Comparison of ENCODE assay signal across 9 mouse cellular contexts in genomic region chr3:89420421-89420820, GRCm38 (mm10). TPM values are rescaled to one million over a fixed set of nuclear protein-coding genes. Genes with fewer than 3 reads are reported as not detected.
DNase-seq lines count a peak whose midpoint lies in the region; ATAC-seq and TF ChIP-seq lines count a peak whose summit lies in the region.
"Had no signal": no experiment of that assay in that cellular context is flagged by ENCODE, and none has a peak within 500 bp of the region (broad histone marks: within the 10 kb centered on the region; RNA-seq: fewer than 3 reads in every experiment).

No protein-coding gene starts in this region.

- no peaks in the 10 kb centered on the region for H3K27me3 ChIP-seq in kidney, embryonic 15.5 days
- H3K27me3 ChIP-seq in MEL (ENCODE audit: control insufficient read depth in 1 of 2, insufficient read depth in 2 of 2, low read length in 2 of 2), result no peaks in the 10 kb centered on the region
- no peaks in the 10 kb centered on the region for H3K27me3 ChIP-seq in hindbrain, embryonic 12.5 days
- H3K27me3 ChIP-seq in midbrain, embryonic 12.5 days, result no peaks in the 10 kb centered on the region

- no peak for DNase-seq in kidney, postnatal 14 days
- DNase-seq in MEL (ENCODE audit: low read depth, low spot score), result no peak
- DNase-seq in left cerebral cortex, adult 9 months (ENCODE audit: low spot score in 2 of 2), result no peak
- no peak for DNase-seq in kidney, adult 9 months
- no peak for DNase-seq in c-Kit-positive CD71-positive TER-119-positive erythroid progenitor cells, embryonic 14.5 days (ENCODE audit: low spot score)
- DNase-seq: right cerebral cortex, postnatal 4 days had no signal

- ATAC-seq in kidney, embryonic 15.5 days (replicated peaks; ENCODE audit: low FRiP score), result no peak
- ATAC-seq in hindbrain, embryonic 12.5 days (ENCODE audit: low FRiP score), result no peak
- ATAC-seq in midbrain, embryonic 12.5 days (ENCODE audit: low FRiP score, low read depth), result no peak

- no peak for TF ChIP-seq CTCF in MEL (IDR thresholded peaks at IDR 0.05 in 2 of 3, conservative IDR thresholded peaks at IDR 0.05 in 1 of 3; ENCODE audit: control insufficient read depth in 1 of 3, insufficient read depth in 1 of 3, low read depth in 2 of 3, low read length in 3 of 3, poor library complexity in 1 of 3, severe bottlenecking in 1 of 3)

- H3K9me3 ChIP-seq in kidney, embryonic 15.5 days (replicated peaks), result no peaks in the 10 kb centered on the region
- no peaks in the 10 kb centered on the region for H3K9me3 ChIP-seq in MEL (replicated peaks; ENCODE audit: insufficient read depth, low read length)
- no peaks in the 10 kb centered on the region for H3K9me3 ChIP-seq in hindbrain, embryonic 12.5 days (replicated peaks)
- H3K9me3 ChIP-seq in midbrain, embryonic 12.5 days, result no peaks in the 10 kb centered on the region

- TF ChIP-seq POLR2A in MEL (IDR thresholded peaks at IDR 0.05; ENCODE audit: control insufficient read depth in 1 of 2, insufficient read depth in 1 of 2, low read depth in 1 of 2, low read length in 2 of 2, poor library complexity in 1 of 2), result no peak

- TF ChIP-seq RAD21 in MEL (IDR thresholded peaks at IDR 0.05; ENCODE audit: low read depth, low read length), result no peak

- H3K4me3 ChIP-seq in kidney, embryonic 15.5 days (replicated peaks), result peak overlapping the region; percentile 71
- H3K4me3 ChIP-seq in MEL (ENCODE audit: control insufficient read depth in 1 of 2, insufficient read depth in 1 of 2, low read depth in 2 of 2, low read length in 2 of 2), result no peak overlapping the region
- no peak overlapping the region for H3K4me3 ChIP-seq in hindbrain, embryonic 12.5 days
- H3K4me3 ChIP-seq in midbrain, embryonic 12.5 days, result no peak overlapping the region

- peaks cover 30% of the 10 kb centered on the region for H3K36me3 ChIP-seq in kidney, embryonic 15.5 days
- peaks cover 12 to 57% of the 10 kb centered on the region in 2 experiments for H3K36me3 ChIP-seq in MEL (ENCODE audit: control insufficient read depth in 1 of 2, insufficient read depth in 2 of 2, low read length in 2 of 2)
- peaks cover 21% of the 10 kb centered on the region for H3K36me3 ChIP-seq in hindbrain, embryonic 12.5 days
- H3K36me3 ChIP-seq in midbrain, embryonic 12.5 days, result peaks cover 21% of the 10 kb centered on the region

- peak overlapping the region; percentile 100 for H3K27ac ChIP-seq in kidney, embryonic 15.5 days
- no peak overlapping the region for H3K27ac ChIP-seq in MEL (ENCODE audit: control insufficient read depth, low read depth, low read length)
- H3K27ac ChIP-seq in hindbrain, embryonic 12.5 days, result peak overlapping the region; percentile 67; the same call in 1 of the 2 replicates
- H3K27ac ChIP-seq in midbrain, embryonic 12.5 days (replicated peaks), result no peak overlapping the region

- peaks cover 48% of the 10 kb centered on the region for H3K79me2 ChIP-seq in MEL (ENCODE audit: control insufficient read depth, insufficient read depth, low read length, poor library complexity)

- peak overlapping the region; percentile 89 for H3K4me2 ChIP-seq in kidney, embryonic 15.5 days
- peak overlapping the region; percentile 65 for H3K4me2 ChIP-seq in hindbrain, embryonic 12.5 days (replicated peaks)
- H3K4me2 ChIP-seq in midbrain, embryonic 12.5 days (replicated peaks), result peak overlapping the region; percentile 48; the same call in 1 of the 2 replicates

- TF ChIP-seq EP300 in MEL (IDR thresholded peaks at IDR 0.05; ENCODE audit: low read depth in 1 of 2, low read length in 2 of 2), result no peak

- H3K9ac ChIP-seq in kidney, embryonic 15.5 days, result 0 out of 2 replicates have a peak overlapping the region, but pooled peaks have one; percentile 64
- no peak overlapping the region for H3K9ac ChIP-seq in MEL (ENCODE audit: control insufficient read depth, low read depth, low read length, poor library complexity, severe bottlenecking)
- H3K9ac ChIP-seq in hindbrain, embryonic 12.5 days, result no peak overlapping the region
- H3K9ac ChIP-seq in midbrain, embryonic 12.5 days (replicated peaks), result no peak overlapping the region

- 44% methylated on average over 2 of the region's 2 CpGs for WGBS in kidney, embryonic 15.5 days
- WGBS in hindbrain, embryonic 12.5 days, result 72% methylated on average over 2 of the region's 2 CpGs
- 78% methylated on average over 2 of the region's 2 CpGs for WGBS in midbrain, embryonic 12.5 days

- peaks cover 72% of the 10 kb centered on the region for H3K4me1 ChIP-seq in kidney, embryonic 15.5 days
- H3K4me1 ChIP-seq in MEL (ENCODE audit: control insufficient read depth in 1 of 2, insufficient read depth in 2 of 2, low read length in 2 of 2), result peaks cover 27 to 57% of the 10 kb centered on the region in 2 experiments
- peaks cover 46% of the 10 kb centered on the region for H3K4me1 ChIP-seq in hindbrain, embryonic 12.5 days
- peaks cover 42% of the 10 kb centered on the region for H3K4me1 ChIP-seq in midbrain, embryonic 12.5 days

TF ChIP-seq in MEL, 35 proteins besides CTCF, POLR2A, EP300 and RAD21:
- TF ChIP-seq USF1 (IDR thresholded peaks at IDR 0.05; ENCODE audit: low read depth, low read length), result no peak
- TF ChIP-seq ZNF384 (IDR thresholded peaks at IDR 0.05; ENCODE audit: low read depth, low read length), result peak; percentile 50; the same call in 1 of the 2 replicates

RNA-seq across cellular contexts. Expression of gene Shc1, which starts 2.2 kb away (rescaled TPM):
- polyA plus RNA-seq in kidney, embryonic 15.5 days (2015; fragmentation: Nextera tagmentation; extraction: Ambion mirVana), result 97.1 and 105 TPM in 2 replicates
- 41.9 and 49.2 TPM in 2 replicates for total RNA-seq in MEL (2012; rRNA removed)
- 10 to 100 TPM in 1 of 2 experiments, not detected in 1; 79.8 TPM for polyA plus RNA-seq in MEL (2012; ENCODE audit: insufficient read depth in 1 of 2, insufficient read length in 2 of 2, low read depth in 1 of 2, low replicate concordance in 2 of 2, missing spikeins in 1 of 2)
- polyA plus RNA-seq in hindbrain, embryonic 12.5 days (2016; fragmentation: Nextera tagmentation; extraction: Ambion mirVana), result 54.8 and 61.2 TPM in 2 replicates
- polyA plus RNA-seq in midbrain, embryonic 12.5 days (2016; fragmentation: Nextera tagmentation; extraction: Ambion mirVana), result 33.0 and 43.5 TPM in 2 replicates

RNA-seq across cellular contexts. Expression of gene Cks1b, which starts 2.2 kb away (rescaled TPM):
- 518 and 559 TPM in 2 replicates for polyA plus RNA-seq in kidney, embryonic 15.5 days (2015; fragmentation: Nextera tagmentation; extraction: Ambion mirVana)
- 271 and 292 TPM in 2 replicates for total RNA-seq in MEL (2012; rRNA removed)
- 100 to 1,000 TPM; 177 to 438 TPM for polyA plus RNA-seq in MEL (2012; ENCODE audit: insufficient read depth in 1 of 2, insufficient read length in 2 of 2, low read depth in 1 of 2, low replicate concordance in 2 of 2, missing spikeins in 1 of 2)
- 249 and 274 TPM in 2 replicates for polyA plus RNA-seq in hindbrain, embryonic 12.5 days (2016; fragmentation: Nextera tagmentation; extraction: Ambion mirVana)
- polyA plus RNA-seq in midbrain, embryonic 12.5 days (2016; fragmentation: Nextera tagmentation; extraction: Ambion mirVana), result 291 and 306 TPM in 2 replicates

RNA-seq across cellular contexts. Expression of gene Flad1, which starts 8.8 kb away (rescaled TPM):
- polyA plus RNA-seq in kidney, embryonic 15.5 days (2015; fragmentation: Nextera tagmentation; extraction: Ambion mirVana), result 29.4 and 31.4 TPM in 2 replicates
- total RNA-seq in MEL (2012; rRNA removed), result 38.0 and 42.9 TPM in 2 replicates
- 10 to 100 TPM in 1 of 2 experiments, not detected in 1; 54.2 TPM for polyA plus RNA-seq in MEL (2012; ENCODE audit: insufficient read depth in 1 of 2, insufficient read length in 2 of 2, low read depth in 1 of 2, low replicate concordance in 2 of 2, missing spikeins in 1 of 2)
- polyA plus RNA-seq in hindbrain, embryonic 12.5 days (2016; fragmentation: Nextera tagmentation; extraction: Ambion mirVana), result 36.1 and 36.9 TPM in 2 replicates
- polyA plus RNA-seq in midbrain, embryonic 12.5 days (2016; fragmentation: Nextera tagmentation; extraction: Ambion mirVana), result 34.4 and 34.7 TPM in 2 replicates

RNA-seq across cellular contexts. Expression of gene Pygo2, which starts 9.6 kb away (rescaled TPM):
- polyA plus RNA-seq in kidney, embryonic 15.5 days (2015; fragmentation: Nextera tagmentation; extraction: Ambion mirVana), result 38.3 and 43.5 TPM in 2 replicates
- 50.8 and 61.1 TPM in 2 replicates for total RNA-seq in MEL (2012; rRNA removed)
- 10 to 100 TPM in 1 of 2 experiments, not detected in 1; 50.3 TPM for polyA plus RNA-seq in MEL (2012; ENCODE audit: insufficient read depth in 1 of 2, insufficient read length in 2 of 2, low read depth in 1 of 2, low replicate concordance in 2 of 2, missing spikeins in 1 of 2)
- 63.8 and 66.1 TPM in 2 replicates for polyA plus RNA-seq in hindbrain, embryonic 12.5 days (2016; fragmentation: Nextera tagmentation; extraction: Ambion mirVana)
- 52.5 and 58.3 TPM in 2 replicates for polyA plus RNA-seq in midbrain, embryonic 12.5 days (2016; fragmentation: Nextera tagmentation; extraction: Ambion mirVana)

RNA-seq across cellular contexts. Expression of gene Pbxip1, which starts 16.1 kb away (rescaled TPM):
- 39.6 and 39.7 TPM in 2 replicates for polyA plus RNA-seq in kidney, embryonic 15.5 days (2015; fragmentation: Nextera tagmentation; extraction: Ambion mirVana)
- 4.8 and 7.6 TPM in 2 replicates for total RNA-seq in MEL (2012; rRNA removed)
- 10 to 100 TPM in 1 of 2 experiments, not detected in 1; 10.7 TPM for polyA plus RNA-seq in MEL (2012; ENCODE audit: insufficient read depth in 1 of 2, insufficient read length in 2 of 2, low read depth in 1 of 2, low replicate concordance in 2 of 2, missing spikeins in 1 of 2)
- polyA plus RNA-seq in hindbrain, embryonic 12.5 days (2016; fragmentation: Nextera tagmentation; extraction: Ambion mirVana), result 25.3 and 26.2 TPM in 2 replicates
- 16.1 and 17.9 TPM in 2 replicates for polyA plus RNA-seq in midbrain, embryonic 12.5 days (2016; fragmentation: Nextera tagmentation; extraction: Ambion mirVana)

Comparison
In these comparisons a context has a peak if more than half of its experiments do, and no peak if none do; other contexts are left out.
1. H3K27ac ChIP-seq: peak in kidney, embryonic 15.5 days (single experiment) and hindbrain, embryonic 12.5 days (single experiment); none in MEL (single experiment) and midbrain, embryonic 12.5 days (single experiment).
2. Peak in every context shown above with its lines, with median percentiles within 50 percentile points of each other: H3K4me2 ChIP-seq.